12 mouse cellular contexts compared by ENCODE assay signal in genomic region chr6:73228408-73228807, GRCm38 (mm10). TPM values are rescaled to one million over a fixed set of nuclear protein-coding genes. Genes with fewer than 3 reads are reported as not detected.
DNase-seq lines count a peak whose midpoint lies in the region; ATAC-seq lines count a peak whose summit lies in the region.
"Had no signal": no experiment of that assay in that cellular context is flagged by ENCODE, and none has a peak within 500 bp of the region (broad histone marks: within the 10 kb centered on the region; RNA-seq: fewer than 3 reads in every experiment).

No protein-coding gene starts in this region.

- no peaks in the 10 kb centered on the region for H3K36me3 ChIP-seq in embryonic facial prominence, embryonic 13.5 days
- no peaks in the 10 kb centered on the region for H3K36me3 ChIP-seq in intestine, embryonic 15.5 days
- H3K36me3 ChIP-seq: midbrain, embryonic 12.5 days had no signal

- H3K4me2 ChIP-seq in embryonic facial prominence, embryonic 13.5 days = no peak overlapping the region
- H3K4me2 ChIP-seq in intestine, embryonic 15.5 days (replicated peaks) = no peak overlapping the region
- H3K4me2 ChIP-seq: midbrain, embryonic 12.5 days had no signal

- H3K27me3 ChIP-seq in embryonic facial prominence, embryonic 13.5 days = no peaks in the 10 kb centered on the region
- no peaks in the 10 kb centered on the region for H3K27me3 ChIP-seq in intestine, embryonic 15.5 days (replicated peaks)
- H3K27me3 ChIP-seq: CH12.LX; midbrain, embryonic 12.5 days had no signal

- no peak overlapping the region for H3K4me3 ChIP-seq in embryonic facial prominence, embryonic 13.5 days
- no peak overlapping the region for H3K4me3 ChIP-seq in intestine, embryonic 15.5 days (replicated peaks)
- H3K4me3 ChIP-seq: midbrain, embryonic 12.5 days had no signal

- peak overlapping the region; percentile 76 for H3K27ac ChIP-seq in embryonic facial prominence, embryonic 13.5 days
- H3K27ac ChIP-seq in intestine, embryonic 15.5 days = no peak overlapping the region
- H3K27ac ChIP-seq: midbrain, embryonic 12.5 days; stomach, postnatal 0 days had no signal

- no peaks in the 10 kb centered on the region for H3K9me3 ChIP-seq in embryonic facial prominence, embryonic 13.5 days
- no peaks in the 10 kb centered on the region for H3K9me3 ChIP-seq in intestine, embryonic 15.5 days
- H3K9me3 ChIP-seq: midbrain, embryonic 12.5 days had no signal

- peak; percentile 75; the same call in 1 of the 2 replicates for ATAC-seq in embryonic facial prominence, embryonic 13.5 days (ENCODE audit: insufficient number of reproducible peaks, insufficient read depth, low FRiP score, low TSS enrichment, low read depth)
- peak; percentile 96 for ATAC-seq in megakaryocyte progenitor cell, adult 5-6 weeks (replicated peaks; ENCODE audit: poor library complexity)
- ATAC-seq in intestine, embryonic 15.5 days = no peak

- H3K9ac ChIP-seq in embryonic facial prominence, embryonic 13.5 days = no peak overlapping the region
- no peak overlapping the region for H3K9ac ChIP-seq in intestine, embryonic 15.5 days
- H3K9ac ChIP-seq: midbrain, embryonic 12.5 days had no signal

- peak; percentile 32 for DNase-seq in heart, adult 8-10 months (ENCODE audit: low spot score)
- no peak for DNase-seq in heart, postnatal 36 days
- DNase-seq in induced T-regulatory cell, adult 2 months (ENCODE audit: low read depth) = peak; percentile 17
- no peak for DNase-seq in frontal cortex, postnatal 36 days (ENCODE audit: low spot score in 2 of 2)
- no peak for DNase-seq in left cerebral cortex, postnatal 10 days (ENCODE audit: extremely low spot score in 1 of 2, low spot score in 2 of 2)
- DNase-seq: adrenal gland, adult 2 months had no signal

- H3K4me1 ChIP-seq in embryonic facial prominence, embryonic 13.5 days = peaks cover 8% of the 10 kb centered on the region
- H3K4me1 ChIP-seq in intestine, embryonic 15.5 days (replicated peaks) = no peaks in the 10 kb centered on the region
- H3K4me1 ChIP-seq: midbrain, embryonic 12.5 days had no signal

- WGBS in embryonic facial prominence, embryonic 13.5 days = 19% methylated on average over 4 of the region's 4 CpGs
- WGBS in intestine, embryonic 15.5 days = 53% methylated on average over 4 of the region's 4 CpGs

- intact Hi-C loops in heart, postnatal 36 days (cut with DNase I) = loop anchor here (1.0 to 10.0 kb wide), 4 partner anchors 76 to 584 kb away; no protein-coding TSS in a partner anchor
- intact Hi-C loops in left cerebral cortex, postnatal 10 days (cut with DNase I) = loop anchor here (5.0 to 10.0 kb wide), 3 partner anchors 286 to 594 kb away; no protein-coding TSS in a partner anchor

RNA-seq across cellular contexts. Expression of gene Dnah6, which starts 7.0 kb away (rescaled TPM):
- total RNA-seq in heart, adult 8-10 months (2022) = under 1 TPM; 0.03 to 0.14 (median 0.08) TPM
- total RNA-seq in heart, postnatal 36 days (2021) = under 1 TPM; 0.08 to 0.11 TPM
- polyA plus RNA-seq in embryonic facial prominence, embryonic 13.5 days (2015; fragmentation: Nextera tagmentation; extraction: Ambion mirVana) = not detected in 2 replicates
- 0.02 and 0.05 TPM in 2 replicates for total RNA-seq in megakaryocyte progenitor cell, adult 5-6 weeks (2015)
- 0.04 TPM in 1 of 2 replicates, not detected in the other for total RNA-seq in megakaryocyte progenitor cell, adult 5-6 weeks (2017)
- 1 to 10 TPM; 1.0 to 1.1 TPM for total RNA-seq in left cerebral cortex, postnatal 10 days (2021)
- polyA plus RNA-seq in intestine, embryonic 15.5 days (2015; fragmentation: Nextera tagmentation; extraction: Ambion mirVana) = 0.03 and 0.08 TPM in 2 replicates

RNA-seq across cellular contexts. Expression of gene Suclg1, which starts 19.8 kb away (rescaled TPM):
- 100 to 1,000 TPM; 478 to 547 (median 493) TPM for total RNA-seq in heart, adult 8-10 months (2022)
- 100 to 1,000 TPM; 540 to 568 TPM for total RNA-seq in heart, postnatal 36 days (2021)
- polyA plus RNA-seq in embryonic facial prominence, embryonic 13.5 days (2015; fragmentation: Nextera tagmentation; extraction: Ambion mirVana) = 156 and 158 TPM in 2 replicates
- 167 and 175 TPM in 2 replicates for total RNA-seq in megakaryocyte progenitor cell, adult 5-6 weeks (2015)
- total RNA-seq in megakaryocyte progenitor cell, adult 5-6 weeks (2017) = 121 and 123 TPM in 2 replicates
- 100 to 1,000 TPM in 1 of 2 experiments, 10 to 100 TPM in 1; 90.2 to 103 TPM for total RNA-seq in left cerebral cortex, postnatal 10 days (2021)
- polyA plus RNA-seq in intestine, embryonic 15.5 days (2015; fragmentation: Nextera tagmentation; extraction: Ambion mirVana) = 290 and 308 TPM in 2 replicates

Comparison
In these comparisons a context has a peak if more than half of its experiments do, and no peak if none do; other contexts are left out.
1. DNase-seq: peak in heart, adult 8-10 months (single experiment) and induced T-regulatory cell, adult 2 months (single experiment); none in heart, postnatal 36 days (0 of 2), frontal cortex, postnatal 36 days (0 of 2) and left cerebral cortex, postnatal 10 days (0 of 2).